In the genomic region with DNA sequence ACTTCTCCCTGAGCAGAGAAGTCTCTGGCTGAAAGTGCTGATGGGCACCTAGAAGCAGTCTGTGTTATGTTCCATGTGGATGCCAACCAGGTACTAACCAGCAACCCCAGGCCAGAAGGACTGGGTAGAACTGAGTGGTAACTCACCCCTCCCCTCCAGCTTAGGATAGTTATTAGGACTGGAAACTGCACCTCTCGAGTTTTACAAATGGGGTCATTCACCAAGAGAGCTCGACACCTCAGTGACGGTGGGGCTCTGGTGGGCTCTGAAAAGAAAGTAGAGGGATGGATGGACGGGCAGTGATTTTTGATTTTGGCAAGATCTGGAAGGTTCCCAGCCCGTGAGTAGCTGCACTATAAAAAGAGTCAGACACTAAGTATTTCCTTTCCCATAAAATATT, we compare ENCODE assay signal across 23 mouse cellular contexts.
DNase-seq lines count a peak whose midpoint lies in the region; ATAC-seq and TF ChIP-seq lines count a peak whose summit lies in the region.
"Had no signal": no experiment of that assay in that cellular context is flagged by ENCODE, and none has a peak within 500 bp of the region (broad histone marks: within the 10 kb centered on the region; RNA-seq: fewer than 3 reads in every experiment).

No protein-coding gene starts in this region.

- H3K27me3 ChIP-seq in heart, embryonic 10.5 days (ENCODE audit: insufficient read depth, poor library complexity, severe bottlenecking) = peaks cover 11% of the 10 kb centered on the region; the same call in 1 of the 2 replicates
- no peaks in the 10 kb centered on the region for H3K27me3 ChIP-seq in midbrain, embryonic 10.5 days (ENCODE audit: low read depth, poor library complexity, severe bottlenecking)
- no peaks in the 10 kb centered on the region for H3K27me3 ChIP-seq in midbrain, embryonic 15.5 days (replicated peaks)
- H3K27me3 ChIP-seq: embryonic facial prominence, embryonic 13.5 days; embryonic facial prominence, embryonic 15.5 days; forebrain, embryonic 12.5 days had no signal

- H3K4me1 ChIP-seq in heart, embryonic 10.5 days = peaks cover 16% of the 10 kb centered on the region; the same call in 1 of the 2 replicates
- peaks cover 60% of the 10 kb centered on the region for H3K4me1 ChIP-seq in midbrain, embryonic 10.5 days
- peaks cover 19% of the 10 kb centered on the region for H3K4me1 ChIP-seq in midbrain, embryonic 15.5 days

- H3K9ac ChIP-seq in midbrain, embryonic 15.5 days = no peak overlapping the region
- H3K9ac ChIP-seq: embryonic facial prominence, embryonic 13.5 days; embryonic facial prominence, embryonic 15.5 days; forebrain, embryonic 12.5 days had no signal

- DNase-seq in heart, adult 11 months = peak; percentile 92
- no peak for DNase-seq in heart, embryonic 10.5 days (ENCODE audit: low spot score)
- no peak for DNase-seq in left cerebral cortex, adult 2 months (ENCODE audit: extremely low spot score in 1 of 2, low spot score in 2 of 2)
- no peak for DNase-seq in left cerebral cortex, adult 11 months (ENCODE audit: low spot score)
- DNase-seq in midbrain, embryonic 10.5 days (ENCODE audit: low spot score) = no peak
- DNase-seq in cerebellum, postnatal 10 days = no peak
- DNase-seq: adrenal gland, adult 2 months; adrenal gland, postnatal 10 days; adrenal gland, postnatal 25 days; cerebellum, adult 11-12 months; cerebellum, adult 2 months; cerebellum, adult 9-10 months; cerebellum, postnatal 14 days; cerebellum, postnatal 36 days; embryo, embryonic 11 days had no signal

- no peak for ATAC-seq in midbrain, embryonic 15.5 days (replicated peaks)
- ATAC-seq: forebrain, embryonic 14.5 days; forebrain, embryonic 16.5 days had no signal

- no peak overlapping the region for H3K27ac ChIP-seq in heart, embryonic 10.5 days
- peak overlapping the region; percentile 59 for H3K27ac ChIP-seq in left cerebral cortex, adult 2 months
- H3K27ac ChIP-seq in midbrain, embryonic 10.5 days (replicated peaks) = peak overlapping the region; percentile 24; the same call in 1 of the 2 replicates
- H3K27ac ChIP-seq in midbrain, embryonic 15.5 days = no peak overlapping the region
- H3K27ac ChIP-seq: embryonic facial prominence, embryonic 13.5 days; embryonic facial prominence, embryonic 15.5 days; forebrain, embryonic 10.5 days; forebrain, embryonic 12.5 days had no signal

- intact Hi-C loops in left cerebral cortex, adult 2 months (cut with DNase I) = no loop called here

- no peak for TF ChIP-seq CTCF in left cerebral cortex, adult 2 months (IDR thresholded peaks at IDR 0.05)

- no peaks in the 10 kb centered on the region for H3K36me3 ChIP-seq in heart, embryonic 10.5 days
- peaks cover 15% of the 10 kb centered on the region for H3K36me3 ChIP-seq in midbrain, embryonic 10.5 days
- H3K36me3 ChIP-seq in midbrain, embryonic 15.5 days (replicated peaks) = no peaks in the 10 kb centered on the region
- H3K36me3 ChIP-seq: embryonic facial prominence, embryonic 13.5 days; embryonic facial prominence, embryonic 15.5 days; forebrain, embryonic 12.5 days had no signal

- 82% methylated on average over 5 of the region's 5 CpGs for WGBS in heart, embryonic 10.5 days
- WGBS in midbrain, embryonic 10.5 days = 92% methylated on average over 5 of the region's 5 CpGs
- WGBS in midbrain, embryonic 15.5 days = 91% methylated on average over 5 of the region's 5 CpGs

- H3K4me3 ChIP-seq in heart, embryonic 10.5 days = no peak overlapping the region
- no peak overlapping the region for H3K4me3 ChIP-seq in left cerebral cortex, adult 2 months
- H3K4me3 ChIP-seq in midbrain, embryonic 10.5 days = no peak overlapping the region
- H3K4me3 ChIP-seq in midbrain, embryonic 15.5 days = no peak overlapping the region
- H3K4me3 ChIP-seq: embryonic facial prominence, embryonic 13.5 days; embryonic facial prominence, embryonic 15.5 days; erythroblast, embryonic 14.5 days; forebrain, embryonic 10.5 days; forebrain, embryonic 12.5 days had no signal

- H3K9me3 ChIP-seq in heart, embryonic 10.5 days = no peaks in the 10 kb centered on the region
- H3K9me3 ChIP-seq in midbrain, embryonic 10.5 days (replicated peaks) = no peaks in the 10 kb centered on the region
- H3K9me3 ChIP-seq in midbrain, embryonic 15.5 days = no peaks in the 10 kb centered on the region
- H3K9me3 ChIP-seq: embryonic facial prominence, embryonic 13.5 days; embryonic facial prominence, embryonic 15.5 days; forebrain, embryonic 10.5 days; forebrain, embryonic 12.5 days had no signal

- no peak overlapping the region for H3K4me2 ChIP-seq in midbrain, embryonic 15.5 days
- H3K4me2 ChIP-seq: embryonic facial prominence, embryonic 13.5 days; embryonic facial prominence, embryonic 15.5 days; forebrain, embryonic 12.5 days had no signal

Comparison
In these comparisons a context has a peak if more than half of its experiments do, and no peak if none do; other contexts are left out.
1. H3K27ac ChIP-seq: peak in left cerebral cortex, adult 2 months (single experiment) and midbrain, embryonic 10.5 days (single experiment); none in heart, embryonic 10.5 days (single experiment) and midbrain, embryonic 15.5 days (single experiment).